Mouse (Mus musculus) cortical plate, adult 2 months (tissue): ENCODE measurements around the gene Zfp553.

Experiments used
- CTCF ChIP-seq: fragments of 200-500 bp; IDR thresholded peaks from 2 replicates; pipeline ENCODE4 v1.5.1; 2011; ENCODE audit warnings: mild to moderate bottlenecking, control low read depth, low read length; ENCODE audit not compliant: insufficient read depth; ENCODE audit errors: extremely low read depth
- POLR2A ChIP-seq: fragments of 200-500 bp; IDR thresholded peaks from 2 replicates; pipeline ENCODE4 v1.6.1; 2011; ENCODE audit warnings: mild to moderate bottlenecking, low read length, control low read depth; ENCODE audit not compliant: insufficient read depth; ENCODE audit errors: extremely low read depth

DNA sequence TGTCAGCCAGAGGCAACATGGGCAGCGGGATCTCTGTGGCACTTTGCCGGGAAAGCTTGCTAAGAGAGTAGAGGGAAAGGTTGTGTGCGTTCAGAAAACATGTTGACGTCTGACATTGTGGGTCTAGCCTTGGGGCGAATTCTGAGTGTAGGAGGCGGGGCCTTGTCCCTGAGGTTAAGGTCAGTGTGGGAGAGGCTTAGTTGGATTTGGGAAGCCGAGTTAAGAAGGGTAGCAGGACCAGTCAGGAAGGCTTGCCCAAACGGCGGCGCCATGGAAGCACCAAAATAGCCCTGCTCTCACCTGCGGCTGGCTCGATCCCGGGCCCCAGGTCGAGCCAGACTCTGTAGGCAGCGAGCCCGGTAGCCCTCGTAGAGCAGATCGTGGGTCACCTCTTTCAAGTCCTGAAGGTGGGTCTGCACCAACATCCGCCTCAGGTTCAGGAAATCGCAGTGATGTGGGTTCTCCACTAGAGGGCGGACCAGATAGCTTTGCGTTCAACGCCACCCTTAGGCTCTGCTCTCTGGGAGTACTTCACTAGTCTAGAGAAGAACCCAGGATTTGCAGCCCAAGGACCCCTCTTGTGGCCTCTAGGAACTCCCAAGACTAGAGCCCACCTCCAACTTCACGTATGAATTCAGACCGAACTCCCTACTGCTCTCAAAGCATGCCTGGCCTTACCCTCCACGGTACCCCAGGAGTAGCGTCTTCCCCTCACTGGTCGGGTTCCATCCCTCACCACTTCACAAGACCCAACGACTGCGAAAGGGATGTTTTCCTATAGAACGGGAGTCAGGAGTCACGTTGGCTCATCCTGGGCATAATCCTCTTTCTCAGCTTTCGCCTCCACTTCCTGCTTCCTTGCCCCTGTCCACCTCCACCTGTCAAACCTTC is 17.6 kb upstream of the Zfp553 start:
- TF ChIP-seq POLR2A (no peak), CTCF (peak; percentile 89)
